Mouse (Mus musculus): ENCODE data around the gene Zfp683. TPM values are rescaled to one million over a fixed set of nuclear protein-coding genes. Genes with fewer than 3 reads are reported as not detected.

Zfp683 gene
- total and polyA plus RNA-seq, 2 experiments, result 0.55 TPM; not detected in 1

GRCm38 (mm10) chr4:134018779-134019145 is 34.9 kb upstream of the Zfp683 start, which contains the start of gene Lin28a:
Gene Lin28a, minus strand, starts transcription at chr4:134018841.
- Histone ChIP-seq H3K9ac (ENCODE audit: low read depth, low read length) (no peak within 1 kb of the TSS), H3K27me3 (ENCODE audit: control insufficient read depth, insufficient read depth, low read length) (peaks cover 28% of the 10 kb centered on the region)

GRCm38 (mm10) chr4:134019210-134019609 is 34.4 kb upstream of the Zfp683 start:
- no peak overlapping the region for H3K27ac ChIP-seq (replicated peaks; ENCODE audit: insufficient read depth, low read depth, low read length)
- no peak for TF ChIP-seq CTCF (IDR thresholded peaks at IDR 0.05; ENCODE audit: low read depth, low read length)
- TF ChIP-seq POLR2A (IDR thresholded peaks at IDR 0.05; ENCODE audit: extremely low read depth, insufficient read depth, low read length), result no peak
- no peak overlapping the region for H3K9ac ChIP-seq (ENCODE audit: low read depth, low read length)
- no peaks in the 10 kb centered on the region for H3K4me1 ChIP-seq (ENCODE audit: control insufficient read depth, insufficient read depth, low read length)
- peaks cover 28% of the 10 kb centered on the region for H3K27me3 ChIP-seq (ENCODE audit: control insufficient read depth, insufficient read depth, low read length)
- no peaks in the 10 kb centered on the region for H3K36me3 ChIP-seq (ENCODE audit: control insufficient read depth, insufficient read depth, low read length)
- H3K4me3 ChIP-seq (ENCODE audit: insufficient read depth, low read depth, low read length), result no peak overlapping the region
- WGBS, result 1% methylated on average over 9 of the region's 10 CpGs
- DNase-seq (ENCODE audit: extremely low read depth, low read depth, low spot score), result no peak
- H3K79me2 ChIP-seq (ENCODE audit: control insufficient read depth, insufficient read depth, low read length), result no peaks in the 10 kb centered on the region

More at GRCm38 (mm10) chr4:134018779-134019145, 34.9 kb upstream of the Zfp683 start, which contains the start of gene Lin28a:
- Histone ChIP-seq H3K4me3 (ENCODE audit: insufficient read depth, low read depth, low read length) (no peak within 1 kb of the TSS), H3K27ac (replicated peaks; ENCODE audit: insufficient read depth, low read depth, low read length) (no peak within 1 kb of the TSS), H3K4me1 (ENCODE audit: control insufficient read depth, insufficient read depth, low read length) (no peaks in the 10 kb centered on the region), H3K36me3 (ENCODE audit: control insufficient read depth, insufficient read depth, low read length) (no peaks in the 10 kb centered on the region), H3K79me2 (ENCODE audit: control insufficient read depth, insufficient read depth, low read length) (no peaks in the 10 kb centered on the region)
- 2% methylated on average over 9 of the region's 9 CpGs for WGBS
- TF ChIP-seq CTCF (IDR thresholded peaks at IDR 0.05; ENCODE audit: low read depth, low read length) (no peak), POLR2A (IDR thresholded peaks at IDR 0.05; ENCODE audit: extremely low read depth, insufficient read depth, low read length) (no peak)
- no peak for DNase-seq (ENCODE audit: extremely low read depth, low read depth, low spot score)

DNA sequence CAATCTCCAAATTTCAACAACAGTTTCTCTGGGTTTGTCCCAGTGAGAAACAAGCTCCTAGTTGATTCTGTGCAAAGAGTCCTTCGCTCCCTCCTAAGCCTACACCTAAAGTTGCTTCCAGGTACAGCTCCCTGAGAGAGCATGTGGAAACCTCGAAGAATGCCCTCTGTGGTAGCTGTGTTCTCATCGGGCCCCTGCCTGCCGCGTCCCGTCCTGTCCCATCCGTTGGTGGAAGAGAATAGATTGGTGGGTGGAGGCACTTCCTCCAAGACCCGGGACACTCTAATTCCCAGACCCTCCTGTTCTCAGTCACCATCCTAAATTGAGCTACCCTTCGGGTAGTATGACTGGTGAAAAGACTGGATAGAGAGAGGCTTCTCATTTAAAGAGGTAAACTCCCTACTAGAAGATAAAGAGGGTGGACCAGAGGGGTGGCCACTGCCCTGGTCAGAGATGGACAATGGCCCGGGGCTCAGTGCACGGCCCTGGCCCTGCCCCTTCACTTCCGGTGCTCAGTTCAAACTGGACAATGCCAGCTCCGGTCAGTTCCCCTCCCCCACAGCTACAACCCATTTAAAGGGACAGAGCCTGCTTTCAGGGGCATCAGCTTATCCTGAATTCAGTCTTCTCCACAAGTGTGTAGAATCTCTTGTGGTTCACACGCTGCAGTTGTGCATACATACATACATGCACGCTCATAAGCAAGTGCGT is 33.8 kb upstream of the Zfp683 start:
- no peaks in the 10 kb centered on the region for H3K79me2 ChIP-seq (ENCODE audit: control insufficient read depth, insufficient read depth, low read length)
- WGBS, result 5% methylated on average over 16 of the region's 16 CpGs
- DNase-seq (ENCODE audit: extremely low read depth, low read depth, low spot score), result no peak
- H3K27me3 ChIP-seq (ENCODE audit: control insufficient read depth, insufficient read depth, low read length), result peaks cover 28% of the 10 kb centered on the region
- H3K4me3 ChIP-seq (ENCODE audit: insufficient read depth, low read depth, low read length), result no peak overlapping the region
- no peak overlapping the region for H3K9ac ChIP-seq (ENCODE audit: low read depth, low read length)
- no peak for TF ChIP-seq CTCF (IDR thresholded peaks at IDR 0.05; ENCODE audit: low read depth, low read length)
- no peak for TF ChIP-seq POLR2A (IDR thresholded peaks at IDR 0.05; ENCODE audit: extremely low read depth, insufficient read depth, low read length)
- H3K27ac ChIP-seq (replicated peaks; ENCODE audit: insufficient read depth, low read depth, low read length), result no peak overlapping the region
- no peaks in the 10 kb centered on the region for H3K4me1 ChIP-seq (ENCODE audit: control insufficient read depth, insufficient read depth, low read length)
- no peaks in the 10 kb centered on the region for H3K36me3 ChIP-seq (ENCODE audit: control insufficient read depth, insufficient read depth, low read length)

- DNase-seq (ENCODE audit: extremely low read depth, low read depth, low spot score), result peak; percentile 29
- Histone ChIP-seq H3K27me3 (ENCODE audit: control insufficient read depth, insufficient read depth, low read length) (peaks cover 28% of the 10 kb centered on the region), H3K9ac (ENCODE audit: low read depth, low read length) (no peak overlapping the region), H3K27ac (replicated peaks; ENCODE audit: insufficient read depth, low read depth, low read length) (no peak overlapping the region), H3K79me2 (ENCODE audit: control insufficient read depth, insufficient read depth, low read length) (no peaks in the 10 kb centered on the region), H3K36me3 (ENCODE audit: control insufficient read depth, insufficient read depth, low read length) (no peaks in the 10 kb centered on the region), H3K4me1 (ENCODE audit: control insufficient read depth, insufficient read depth, low read length) (no peaks in the 10 kb centered on the region), H3K4me3 (ENCODE audit: insufficient read depth, low read depth, low read length) (no peak overlapping the region)
- 4% methylated on average over 11 of the region's 11 CpGs for WGBS
- peak; percentile 41 for TF ChIP-seq CTCF (IDR thresholded peaks at IDR 0.05; ENCODE audit: low read depth, low read length)
- TF ChIP-seq POLR2A (IDR thresholded peaks at IDR 0.05; ENCODE audit: extremely low read depth, insufficient read depth, low read length), result no peak
These were observed 33.0 kb upstream of the Zfp683 start for GRCm38 (mm10) chr4:134020621-134021020.

DNA sequence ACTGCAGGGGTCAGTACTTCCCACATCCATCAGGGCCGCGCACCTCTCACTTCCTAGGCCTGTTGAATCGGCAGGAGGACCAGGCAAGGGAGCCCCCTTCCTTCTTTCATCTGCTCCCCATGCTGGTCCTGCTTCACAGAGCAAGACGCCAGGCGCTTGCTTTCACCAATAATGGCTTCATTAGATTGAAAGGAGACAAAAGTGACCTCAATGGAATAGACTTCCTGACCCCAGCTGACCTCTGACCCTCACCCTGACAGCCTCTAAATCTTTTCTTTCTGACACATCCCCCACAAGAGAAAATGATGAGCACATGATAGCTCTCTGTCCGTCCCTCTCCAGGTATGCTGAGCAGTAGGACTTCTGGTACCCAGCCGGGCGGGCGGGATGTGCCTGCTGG is 27.8 kb upstream of the Zfp683 start:
- H3K9ac ChIP-seq (ENCODE audit: low read depth, low read length), result no peak overlapping the region
- no peaks in the 10 kb centered on the region for H3K4me1 ChIP-seq (ENCODE audit: control insufficient read depth, insufficient read depth, low read length)
- H3K4me3 ChIP-seq (ENCODE audit: insufficient read depth, low read depth, low read length), result no peak overlapping the region
- no peak for TF ChIP-seq CTCF (IDR thresholded peaks at IDR 0.05; ENCODE audit: low read depth, low read length)
- no peak for TF ChIP-seq POLR2A (IDR thresholded peaks at IDR 0.05; ENCODE audit: extremely low read depth, insufficient read depth, low read length)
- 70% methylated on average over 9 of the region's 9 CpGs for WGBS
- H3K36me3 ChIP-seq (ENCODE audit: control insufficient read depth, insufficient read depth, low read length), result no peaks in the 10 kb centered on the region
- H3K79me2 ChIP-seq (ENCODE audit: control insufficient read depth, insufficient read depth, low read length), result no peaks in the 10 kb centered on the region
- no peak overlapping the region for H3K27ac ChIP-seq (replicated peaks; ENCODE audit: insufficient read depth, low read depth, low read length)
- no peaks in the 10 kb centered on the region for H3K27me3 ChIP-seq (ENCODE audit: control insufficient read depth, insufficient read depth, low read length)
- no peak for DNase-seq (ENCODE audit: extremely low read depth, low read depth, low spot score)

DNA sequence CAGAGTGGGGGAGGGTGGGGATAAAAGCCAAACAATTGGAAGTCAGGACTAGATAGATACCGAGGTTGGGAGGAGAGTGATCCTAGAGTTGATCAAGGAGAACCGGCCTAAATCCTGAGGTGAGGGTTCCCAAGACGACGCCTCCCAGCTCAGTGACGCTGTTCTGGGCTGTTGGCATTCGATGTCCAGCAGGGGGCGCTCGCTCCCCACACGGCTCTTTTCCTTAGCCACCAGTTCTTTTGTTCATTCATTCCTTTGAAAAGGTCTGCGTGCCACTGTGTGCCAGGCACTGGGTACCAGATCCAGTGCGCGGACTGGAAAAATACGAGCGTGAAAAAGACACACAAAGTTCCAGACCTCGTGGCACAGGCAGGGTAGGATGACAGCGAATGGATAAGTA is 17.7 kb upstream of the Zfp683 start:
- no peak overlapping the region for H3K27ac ChIP-seq (replicated peaks; ENCODE audit: insufficient read depth, low read depth, low read length)
- no peak overlapping the region for H3K9ac ChIP-seq (ENCODE audit: low read depth, low read length)
- TF ChIP-seq POLR2A (IDR thresholded peaks at IDR 0.05; ENCODE audit: extremely low read depth, insufficient read depth, low read length), result no peak
- peak; percentile 89 for TF ChIP-seq CTCF (IDR thresholded peaks at IDR 0.05; ENCODE audit: low read depth, low read length)
- no peaks in the 10 kb centered on the region for H3K79me2 ChIP-seq (ENCODE audit: control insufficient read depth, insufficient read depth, low read length)
- H3K4me3 ChIP-seq (ENCODE audit: insufficient read depth, low read depth, low read length), result no peak overlapping the region
- 4% methylated on average over 16 of the region's 16 CpGs for WGBS
- DNase-seq (ENCODE audit: extremely low read depth, low read depth, low spot score), result no peak
- no peaks in the 10 kb centered on the region for H3K36me3 ChIP-seq (ENCODE audit: control insufficient read depth, insufficient read depth, low read length)
- H3K27me3 ChIP-seq (ENCODE audit: control insufficient read depth, insufficient read depth, low read length), result 0 out of 2 replicates have a peak, but pooled peaks cover 6% of the 10 kb centered on the region
- no peaks in the 10 kb centered on the region for H3K4me1 ChIP-seq (ENCODE audit: control insufficient read depth, insufficient read depth, low read length)

Measured in liver, adult 2 months (tissue).